Mouse (Mus musculus): ENCODE results near the gene Osr1.
A peak's percentile ranks its signal among the peaks of the same experiment; 100 is the strongest.

The Osr1 gene

GRCm38 (mm10) chr12:9569971-9570370, at the start of gene Osr1:
TSS of gene Osr1 (plus strand) at chr12:9570116.
- DNase-seq = peak; percentile 62

GRCm38 (mm10) chr12:9550328-9550727, 19.6 kb upstream of the Osr1 start:
- DNase-seq = no peak

DNA sequence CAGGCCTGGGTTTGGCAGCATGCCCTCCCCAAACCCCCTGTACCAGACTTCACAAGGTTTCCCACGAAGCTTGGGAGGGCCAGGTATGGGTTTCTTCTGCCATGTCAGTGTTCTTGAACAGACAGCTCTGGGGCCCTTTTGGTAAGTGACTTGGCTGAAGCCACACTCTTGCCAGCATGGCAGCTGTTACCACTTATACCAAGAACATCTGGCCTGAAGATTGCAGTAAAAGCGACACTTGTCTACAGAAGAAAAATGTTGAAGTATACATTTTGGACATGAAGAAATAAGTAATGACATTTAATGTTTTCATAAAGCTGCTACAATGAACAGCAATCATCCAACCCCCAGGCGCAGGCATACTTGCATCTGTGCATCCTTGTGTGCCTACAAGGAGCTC, 5.0 kb upstream of the Osr1 start:
- DNase-seq = no peak

GRCm38 (mm10) chr12:9570496-9570995, 630 bp downstream of the Osr1 start:
- DNase-seq = no peak

- no peak for DNase-seq
These were observed 1.5 kb downstream of the Osr1 start for GRCm38 (mm10) chr12:9571276-9571940.

DNA sequence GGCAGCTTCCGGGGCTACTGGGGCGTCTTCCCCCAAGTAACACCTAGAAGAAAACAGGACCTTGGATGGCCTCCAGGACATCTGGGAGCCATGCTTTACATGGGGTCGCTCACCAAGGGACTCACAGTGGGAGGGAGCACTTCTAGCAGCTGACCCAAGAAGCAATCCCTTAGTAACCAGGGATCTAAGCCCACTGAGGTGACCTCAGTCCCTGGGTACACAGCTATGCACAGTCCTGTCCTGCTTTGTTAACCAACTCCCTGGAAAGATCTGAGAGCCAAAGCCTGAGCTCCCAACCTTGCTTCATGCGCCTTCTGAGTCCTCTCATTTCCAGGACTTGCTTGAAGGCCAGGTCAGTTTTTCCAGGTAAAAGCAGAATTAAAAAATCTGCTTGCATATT, 2.1 kb downstream of the Osr1 start:
- no peak for DNase-seq

GRCm38 (mm10) chr12:9573682-9574081, 3.8 kb downstream of the Osr1 start:
- DNase-seq = no peak

GRCm38 (mm10) chr12:9574244-9574871, 4.4 kb downstream of the Osr1 start:
- DNase-seq = peak; percentile 51

- DNase-seq = no peak
These were observed 5.5 kb downstream of the Osr1 start for GRCm38 (mm10) chr12:9575158-9576042.

GRCm38 (mm10) chr12:9576043-9576538, 6.2 kb downstream of the Osr1 start:
- no peak for DNase-seq

DNA sequence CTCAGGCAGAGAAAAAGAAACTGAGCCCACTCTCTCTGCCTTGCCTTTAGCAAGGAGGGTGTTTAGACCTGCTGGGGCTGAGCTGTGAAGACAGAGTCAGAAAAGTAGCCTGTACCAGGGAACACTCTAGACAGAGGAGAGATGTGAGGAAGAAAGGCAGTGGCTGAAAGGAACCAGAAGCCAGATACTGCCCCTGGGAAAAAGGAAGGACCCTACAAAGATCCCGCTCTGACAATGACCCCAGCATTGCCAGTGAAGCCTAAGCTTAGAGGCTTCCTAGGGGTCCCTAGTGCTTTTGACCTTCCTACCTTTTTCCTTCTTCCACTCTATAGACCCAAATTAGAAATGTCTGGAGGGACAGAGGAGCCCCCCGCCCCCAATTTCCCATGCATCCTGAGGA, 7.7 kb downstream of the Osr1 start:
- no peak for DNase-seq

DNA sequence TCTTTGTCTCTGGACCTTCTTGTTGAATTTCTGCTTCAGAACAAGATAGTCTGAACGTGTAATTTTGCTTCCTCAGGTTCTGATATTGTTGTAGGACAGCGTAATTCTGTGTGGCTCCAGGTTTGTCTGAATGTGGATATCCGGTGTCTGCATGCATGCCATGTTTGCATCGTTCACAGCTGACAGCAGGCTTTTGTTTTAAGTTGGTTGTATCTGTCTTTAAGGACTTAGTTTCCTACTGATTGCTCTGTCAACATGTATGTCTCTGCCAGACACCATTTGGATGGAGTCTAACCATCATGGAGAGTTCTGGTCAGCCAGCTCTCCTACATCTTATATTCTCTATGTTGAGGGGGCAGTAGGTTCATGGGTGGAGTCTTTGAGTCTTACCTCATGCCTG, 8.7 kb downstream of the Osr1 start:
- DNase-seq = no peak

GRCm38 (mm10) chr12:9579301-9580030, 9.6 kb downstream of the Osr1 start:
- DNase-seq = no peak

DNA sequence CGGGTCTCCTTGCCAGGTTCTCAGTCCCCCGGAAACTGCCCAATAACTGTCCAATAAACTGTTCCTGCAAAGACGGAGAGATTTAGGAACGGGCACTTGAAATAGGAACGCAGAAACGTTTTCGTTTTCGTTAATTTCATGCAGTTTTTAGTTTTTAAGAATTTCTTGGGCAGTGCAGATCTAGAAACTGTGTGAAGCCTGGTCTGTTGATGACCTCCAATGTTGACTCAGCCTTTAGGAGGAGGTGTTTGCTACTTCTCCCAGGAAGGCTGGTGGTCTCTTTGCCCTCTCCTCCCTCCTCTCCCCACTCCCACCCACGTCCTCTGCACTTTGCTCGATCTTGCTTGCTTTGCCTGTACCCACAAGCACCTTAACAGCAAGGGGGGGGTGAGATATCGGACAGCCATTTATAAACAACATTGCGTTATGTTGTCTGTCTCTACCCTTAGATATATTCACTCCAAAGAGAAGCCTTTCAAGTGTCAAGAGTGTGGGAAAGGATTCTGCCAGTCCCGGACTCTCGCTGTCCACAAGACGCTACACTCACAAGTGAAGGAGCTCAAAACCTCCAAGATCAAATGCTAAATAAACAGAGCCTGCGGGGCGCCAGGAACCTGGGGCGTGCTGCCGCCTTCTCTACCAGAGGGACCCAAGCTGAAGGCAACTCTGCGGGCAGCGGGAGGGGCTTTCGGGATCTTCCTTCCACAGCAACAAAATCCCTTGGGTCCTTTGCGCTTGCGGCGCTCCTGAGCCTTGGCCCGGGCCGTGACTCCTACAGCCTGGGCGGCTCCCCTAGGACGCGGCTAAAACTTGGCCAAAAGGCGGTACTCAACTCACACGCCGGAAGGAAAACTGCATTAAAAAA, 10.4 kb downstream of the Osr1 start:
- DNase-seq = no peak

GRCm38 (mm10) chr12:9581011-9581410, 11.1 kb downstream of the Osr1 start:
- DNase-seq = no peak

- no peak for DNase-seq
These were observed 11.6 kb downstream of the Osr1 start for GRCm38 (mm10) chr12:9581506-9581905.

DNA sequence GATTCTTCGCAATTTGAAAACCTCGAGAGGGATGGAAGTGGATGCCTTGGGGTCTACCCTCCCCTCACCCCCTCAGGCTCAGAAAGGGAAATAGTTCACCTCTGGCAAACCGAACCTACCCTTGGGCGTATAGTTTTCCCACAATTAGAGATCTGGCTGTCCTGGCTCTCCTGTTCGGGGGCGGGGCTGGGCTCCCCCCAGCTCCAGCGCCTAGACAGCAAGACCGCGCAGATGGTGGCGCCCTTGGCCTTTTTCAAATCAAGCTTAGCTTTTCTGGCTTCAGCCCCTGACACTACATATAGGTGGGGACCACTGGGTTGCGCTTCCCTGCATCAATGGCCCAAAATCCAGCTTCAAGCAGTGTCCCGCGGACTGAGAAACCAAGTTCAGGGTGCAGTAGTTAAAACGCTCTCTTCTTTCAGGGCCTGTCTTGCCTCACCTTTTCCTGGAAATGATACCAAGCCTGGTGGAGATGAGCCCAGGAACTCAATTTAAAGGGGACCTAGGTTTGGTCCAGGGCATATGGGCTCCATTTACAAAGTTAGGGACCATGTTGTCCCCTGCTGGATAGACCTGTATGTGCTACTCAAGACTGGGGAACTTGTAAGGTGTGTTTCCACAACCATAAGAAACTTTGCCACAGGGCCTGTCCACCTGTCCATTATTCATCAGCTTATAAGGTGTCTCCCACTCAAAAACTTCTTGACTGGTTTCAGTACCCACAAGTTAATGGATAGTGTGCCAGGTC, 12.5 kb downstream of the Osr1 start:
- no peak for DNase-seq

DNA sequence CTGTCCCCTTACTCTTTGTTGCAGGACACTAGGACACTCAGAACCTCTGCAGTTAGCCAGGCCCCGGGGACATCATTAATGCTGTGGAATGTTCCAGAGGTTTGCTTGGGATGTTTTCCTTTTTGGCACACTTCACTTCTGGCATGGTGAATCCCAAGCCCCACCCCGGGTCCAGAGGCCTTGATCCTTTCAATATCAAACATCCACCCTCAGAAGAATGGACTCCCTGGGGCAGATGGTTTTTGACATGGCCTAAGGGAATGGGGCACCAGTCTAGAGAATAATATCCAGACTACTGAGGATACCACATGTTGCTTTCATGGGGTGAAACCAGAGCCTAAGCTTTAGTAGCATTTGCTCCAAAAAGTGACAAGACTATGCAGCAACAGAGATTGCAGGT, 13.5 kb downstream of the Osr1 start:
- DNase-seq = no peak

DNA sequence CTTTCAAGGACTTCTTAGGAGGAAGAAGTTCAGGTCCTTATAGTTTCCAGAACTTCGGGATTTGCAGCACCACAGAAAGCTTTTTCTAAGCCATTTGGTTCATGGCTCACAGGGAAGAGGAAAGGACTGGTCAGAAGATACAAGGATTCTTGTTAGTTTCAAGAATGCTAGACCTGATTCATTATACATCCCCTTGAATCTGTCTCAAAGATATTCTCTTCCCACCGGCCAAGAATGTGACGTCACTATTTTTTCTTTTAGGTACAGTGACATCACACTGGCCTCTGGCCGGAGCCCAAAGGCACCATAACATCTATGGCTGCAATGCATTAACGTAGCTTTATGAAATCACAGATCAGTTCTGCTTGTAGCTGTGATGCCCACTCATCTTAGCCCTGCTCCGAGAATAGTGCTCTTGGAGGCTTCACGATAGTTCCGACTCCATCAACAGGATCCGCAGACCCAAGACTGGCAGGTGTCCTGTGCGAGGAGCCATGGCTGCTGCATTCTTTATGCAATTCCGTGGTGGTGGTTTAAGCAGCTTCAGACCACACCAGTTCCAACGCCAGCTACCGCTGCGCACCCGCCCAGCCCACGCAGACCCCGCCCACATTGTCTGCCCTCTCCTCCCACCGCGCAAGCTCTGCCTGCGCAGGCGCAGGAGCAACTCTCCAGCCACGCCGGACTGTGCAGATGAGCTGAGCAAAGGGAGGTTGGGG, 14.6 kb downstream of the Osr1 start:
- DNase-seq = peak; percentile 79

- DNase-seq = no peak
These were observed 15.2 kb downstream of the Osr1 start for GRCm38 (mm10) chr12:9585085-9585453.
